Mouse (Mus musculus) mouse trophoblast stem cell (cell line): ENCODE results near the gene Fam102b.

Experiments
- in situ Hi-C, 2 experiments: fragments of 300-500 bp; cut with MseI, MboI; formaldehyde crosslinking; loops; 2 replicates in 1 of 2; 3 replicates in 1 of 2; pipeline ENCODE4 v1.15.1; 2025

Gene Fam102b

GRCm38 (mm10) chr3:109012595-109012994, 14.8 kb downstream of the Fam102b start:
- in situ Hi-C loops, result no loop called here

GRCm38 (mm10) chr3:109010489-109011260, 16.7 kb downstream of the Fam102b start:
- in situ Hi-C loops, result no loop called here

- in situ Hi-C loops, result no loop called here
These were observed 19.2 kb downstream of the Fam102b start for GRCm38 (mm10) chr3:109008180-109008579.

GRCm38 (mm10) chr3:109005777-109006176, 21.6 kb downstream of the Fam102b start:
- in situ Hi-C loops, result no loop called here

GRCm38 (mm10) chr3:108999173-108999572, 28.2 kb downstream of the Fam102b start:
- in situ Hi-C loops, result no loop called here

- in situ Hi-C loops, result no loop called here
These were observed 29.6 kb downstream of the Fam102b start for GRCm38 (mm10) chr3:108997762-108998161.

- in situ Hi-C loops, result no loop called here
These were observed 30.1 kb downstream of the Fam102b start for GRCm38 (mm10) chr3:108997284-108997683.

- in situ Hi-C loops, result no loop called here
These were observed 32.0 kb downstream of the Fam102b start for GRCm38 (mm10) chr3:108995379-108995778.

GRCm38 (mm10) chr3:108994477-108994876, 32.9 kb downstream of the Fam102b start:
- in situ Hi-C loops, result no loop called here

GRCm38 (mm10) chr3:108989971-108990548, 37.3 kb downstream of the Fam102b start:
- in situ Hi-C loops, result no loop called here

GRCm38 (mm10) chr3:108987009-108987659, 40.3 kb downstream of the Fam102b start:
- in situ Hi-C loops, result no loop called here

GRCm38 (mm10) chr3:108986534-108986933, 40.9 kb downstream of the Fam102b start:
- in situ Hi-C loops, result no loop called here

- in situ Hi-C loops, result no loop called here
These were observed 43.4 kb downstream of the Fam102b start for GRCm38 (mm10) chr3:108983989-108984388.

GRCm38 (mm10) chr3:108981946-108982345, 45.5 kb downstream of the Fam102b start:
- in situ Hi-C loops, result no loop called here

GRCm38 (mm10) chr3:108977340-108978030, 49.9 kb downstream of the Fam102b start:
- in situ Hi-C loops, result no loop called here

- in situ Hi-C loops, result no loop called here
These were observed 52.4 kb downstream of the Fam102b start for GRCm38 (mm10) chr3:108974920-108975485.

GRCm38 (mm10) chr3:108973980-108974660, 53.3 kb downstream of the Fam102b start:
- in situ Hi-C loops, result no loop called here

GRCm38 (mm10) chr3:108966051-108966450, 61.4 kb downstream of the Fam102b start:
- in situ Hi-C loops, result no loop called here

- in situ Hi-C loops, result no loop called here
These were observed 62.9 kb downstream of the Fam102b start for GRCm38 (mm10) chr3:108964361-108965044.

- in situ Hi-C loops, result no loop called here
These were observed 63.6 kb downstream of the Fam102b start for GRCm38 (mm10) chr3:108963776-108964175.

GRCm38 (mm10) chr3:108963278-108963677, 64.1 kb downstream of the Fam102b start:
- in situ Hi-C loops, result no loop called here
